Mouse (Mus musculus): ENCODE measurements at regions not wholly inside any gene's neighbourhood (a gene's known extent, or its start where the extent isn't known, plus 50 kb on each side); places are given as distances from the start of the nearest gene placed in this dataset.

GRCm38 (mm10) chr13:71108175-71108574, 266.6 kb upstream of the Adamts16 start:
- TF ChIP-seq POLR2A (IDR thresholded peaks at IDR 0.05; ENCODE audit: low read depth, low read length) (no peak), CTCF (IDR thresholded peaks at IDR 0.05; ENCODE audit: extremely low read depth, insufficient read length, insufficient replicate concordance, low read depth, low read length) (no peak)

Data from small intestine, adult 2 months (tissue).